Mouse (Mus musculus) spleen, adult 2 months (tissue): ENCODE measurements around the gene Efcab12. TPM values are rescaled to one million over a fixed set of nuclear protein-coding genes. Genes with fewer than 3 reads are reported as not detected.
"Not testable (repeated sequence)": the region's sequence is repeated elsewhere in the genome, so short reads cannot be mapped to it uniquely, and the experiment has no call there.

Source experiments
- DNase-seq, 2 experiments: peaks; one replicate each; pipeline versions ENCODE4 v3.0.0 to v3.0.0-alpha.2; 2012 to 2021; ENCODE audit warnings: low spot score in 2 of 2, low read depth in 1 of 2
- H3K27ac ChIP-seq: fragments of 200-500 bp; 2 replicates; pipeline ENCODE4 v1.5.1; 2012; ENCODE audit warnings: low read length, inconsistent platforms; ENCODE audit not compliant: insufficient read depth
- H3K27me3 ChIP-seq: fragments of 200-500 bp; 2 replicates; pipeline ENCODE4 v1.6.1; 2012; ENCODE audit warnings: mild to moderate bottlenecking, moderate library complexity, low read length, inconsistent platforms; ENCODE audit not compliant: control insufficient read depth, insufficient read depth
- H3K36me3 ChIP-seq: fragments of 200-500 bp; 2 replicates; pipeline ENCODE4 v1.6.1; 2012; ENCODE audit warnings: mild to moderate bottlenecking, low read length, inconsistent platforms; ENCODE audit not compliant: control insufficient read depth, insufficient read depth
- H3K4me1 ChIP-seq: fragments of 200-500 bp; 2 replicates; pipeline ENCODE4 v1.6.1; 2011; ENCODE audit warnings: inconsistent platforms; ENCODE audit not compliant: control insufficient read depth, insufficient read depth, insufficient read length
- H3K4me3 ChIP-seq: fragments of 200-500 bp; 2 replicates; pipeline ENCODE4 v1.5.1; 2011; ENCODE audit warnings: mild to moderate bottlenecking, inconsistent platforms; ENCODE audit not compliant: insufficient read depth, insufficient read length; ENCODE audit errors: extremely low read depth
- CTCF ChIP-seq: fragments of 200-500 bp; IDR thresholded peaks from 2 replicates; pipeline ENCODE4 v1.5.1; 2011; ENCODE audit warnings: mild to moderate bottlenecking, inconsistent platforms; ENCODE audit not compliant: insufficient read depth, insufficient read length, insufficient replicate concordance; ENCODE audit errors: extremely low read depth
- POLR2A ChIP-seq: fragments of 200-500 bp; IDR thresholded peaks from 2 replicates; pipeline ENCODE4 v1.6.1; 2011; ENCODE audit warnings: low read depth, low read length, inconsistent platforms
- WGBS: fragments of 180-500 bp; shearing (Covaris S2); methylation state at CpG from one replicate; pipeline ENCODE4 v1.1.7; 2018; 5-methylcytosine and 5-hydroxymethylcytosine counted together
- polyA plus RNA-seq: library from polyadenylated mRNA; depleted of rRNA; stranded (reverse); fragments of >200 nt; gene quantifications from 2 replicates; pipeline ENCODE4 v1.2.3, GENCODE M21; 2012

Efcab12 gene
- polyA plus RNA-seq, 1 experiment = 0.15 TPM

- Histone ChIP-seq H3K36me3 (peaks cover 5% of the 10 kb centered on the region; the same call in 1 of the 2 replicates), H3K27me3 (no peaks in the 10 kb centered on the region), H3K27ac (no peak overlapping the region), H3K4me1 (peaks cover 3% of the 10 kb centered on the region; the same call in 1 of the 2 replicates), H3K4me3 (no peak overlapping the region)
- no peak for TF ChIP-seq CTCF
- no peak for TF ChIP-seq POLR2A
- no peak for DNase-seq
- 90% methylated on average over 5 of the region's 5 CpGs for WGBS
Measured at GRCm38 (mm10) chr6:115838745-115839144, 533 bp upstream of the Efcab12 start.

GRCm38 (mm10) chr6:115833861-115834260, 4.4 kb downstream of the Efcab12 start:
- no peak for DNase-seq
- Histone ChIP-seq H3K27me3 (no peaks in the 10 kb centered on the region), H3K4me3 (no peak overlapping the region), H3K4me1 (peaks cover 3% of the 10 kb centered on the region; the same call in 1 of the 2 replicates), H3K27ac (no peak overlapping the region), H3K36me3 (no peaks in the 10 kb centered on the region)
- no peak for TF ChIP-seq CTCF
- no peak for TF ChIP-seq POLR2A

GRCm38 (mm10) chr6:115832152-115832850, 5.9 kb downstream of the Efcab12 start:
- DNase-seq = no peak
- 81% methylated on average over 2 of the region's 2 CpGs for WGBS
- TF ChIP-seq POLR2A (no peak), CTCF (no peak)
- H3K36me3 ChIP-seq = no peaks in the 10 kb centered on the region
- no peaks in the 10 kb centered on the region for H3K27me3 ChIP-seq
- H3K27ac ChIP-seq = no peak overlapping the region
- no peak overlapping the region for H3K4me3 ChIP-seq
- H3K4me1 ChIP-seq = peaks cover 3% of the 10 kb centered on the region; the same call in 1 of the 2 replicates

GRCm38 (mm10) chr6:115830779-115831601, 7.2 kb downstream of the Efcab12 start:
- Histone ChIP-seq H3K4me3 (no peak overlapping the region), H3K36me3 (no peaks in the 10 kb centered on the region), H3K4me1 (no peaks in the 10 kb centered on the region), H3K27ac (0 out of 2 replicates have a peak overlapping the region, but pooled peaks have one; percentile 2), H3K27me3 (no peaks in the 10 kb centered on the region)
- DNase-seq = no peak
- WGBS = 47% methylated on average over 6 of the region's 6 CpGs
- no peak for TF ChIP-seq POLR2A
- TF ChIP-seq CTCF = no peak

- 3% methylated on average over 5 of the region's 11 CpGs for WGBS
- H3K4me3 ChIP-seq, H3K36me3 ChIP-seq, H3K27me3 ChIP-seq, H3K4me1 ChIP-seq, H3K27ac ChIP-seq: not testable (repeated sequence)
- DNase-seq = peak; percentile 75 to 84
- peak; percentile 68; the same call in 1 of the 2 replicates for TF ChIP-seq CTCF
Measured at GRCm38 (mm10) chr6:115823850-115824464, 14.3 kb downstream of the Efcab12 start.

- Histone ChIP-seq H3K36me3 (no peaks in the 10 kb centered on the region), H3K27me3 (no peaks in the 10 kb centered on the region), H3K27ac (no peak overlapping the region), H3K4me1 (no peaks in the 10 kb centered on the region), H3K4me3 (no peak overlapping the region)
- TF ChIP-seq CTCF (no peak), POLR2A (no peak)
- 90% methylated on average over 8 of the region's 8 CpGs for WGBS
- no peak for DNase-seq
Measured at GRCm38 (mm10) chr6:115821216-115821993, 16.8 kb downstream of the Efcab12 start.
